ENCODE assay signal across 8 mouse cellular contexts in genomic region chr1:134494428-134495215, GRCm38 (mm10). TPM values are rescaled to one million over a fixed set of nuclear protein-coding genes. Genes with fewer than 3 reads are reported as not detected.
DNase-seq lines count a peak whose midpoint lies in the region; ATAC-seq and TF ChIP-seq lines count a peak whose summit lies in the region.

Gene Rabif (plus strand): TSS chr1:134494648.

- peak within 1 kb of the TSS; percentile 75 for H3K9ac ChIP-seq in heart, embryonic 12.5 days
- H3K9ac ChIP-seq in kidney, postnatal 0 days (ENCODE audit: low read depth, low read length) = peak within 1 kb of the TSS; percentile 72
- peak within 1 kb of the TSS; percentile 82 for H3K9ac ChIP-seq in liver, embryonic 11.5 days (ENCODE audit: low read depth, low read length)
- H3K9ac ChIP-seq in stomach, embryonic 14.5 days (replicated peaks; ENCODE audit: low read depth, low read length) = peak within 1 kb of the TSS; percentile 54

- H3K27ac ChIP-seq in heart, embryonic 12.5 days (ENCODE audit: poor library complexity, severe bottlenecking) = peak within 1 kb of the TSS; percentile 93
- H3K27ac ChIP-seq in kidney, postnatal 0 days = peak within 1 kb of the TSS; percentile 92
- peak within 1 kb of the TSS; percentile 94 for H3K27ac ChIP-seq in liver, embryonic 11.5 days (ENCODE audit: low read depth, low read length)
- peak within 1 kb of the TSS; percentile 92 for H3K27ac ChIP-seq in stomach, embryonic 14.5 days (ENCODE audit: low read length)

- H3K9me3 ChIP-seq in erythroblast, embryonic 14.5 days (ENCODE audit: control insufficient read depth, low read length) = peaks cover 7% of the 10 kb centered on the region
- no peaks in the 10 kb centered on the region for H3K9me3 ChIP-seq in heart, embryonic 12.5 days (replicated peaks)
- no peaks in the 10 kb centered on the region for H3K9me3 ChIP-seq in kidney, postnatal 0 days (replicated peaks; ENCODE audit: low read length)
- H3K9me3 ChIP-seq in liver, embryonic 11.5 days (ENCODE audit: control insufficient read depth, low read length) = no peaks in the 10 kb centered on the region
- no peaks in the 10 kb centered on the region for H3K9me3 ChIP-seq in stomach, embryonic 14.5 days (ENCODE audit: control insufficient read depth, low read depth, low read length)

- TF ChIP-seq POLR2A in brain, embryonic 14.5 days (IDR thresholded peaks at IDR 0.05; ENCODE audit: borderline replicate concordance, extremely low read depth, insufficient read depth, insufficient read length, poor library complexity, severe bottlenecking) = peak; percentile 72; the same call in 1 of the 2 replicates

- H3K4me2 ChIP-seq in heart, embryonic 12.5 days = peak within 1 kb of the TSS; percentile 75
- peak within 1 kb of the TSS; percentile 68 for H3K4me2 ChIP-seq in kidney, postnatal 0 days (ENCODE audit: low read length)
- peak within 1 kb of the TSS; percentile 81 for H3K4me2 ChIP-seq in liver, embryonic 11.5 days
- peak within 1 kb of the TSS; percentile 72 for H3K4me2 ChIP-seq in stomach, embryonic 14.5 days (replicated peaks; ENCODE audit: low read depth, low read length)

- H3K4me3 ChIP-seq in C2C12 (ENCODE audit: insufficient read depth, poor library complexity, severe bottlenecking) = peak within 1 kb of the TSS; percentile 76
- H3K4me3 ChIP-seq in erythroblast, embryonic 14.5 days (replicated peaks) = peak within 1 kb of the TSS; percentile 84
- H3K4me3 ChIP-seq in heart, embryonic 12.5 days = peak within 1 kb of the TSS; percentile 66
- H3K4me3 ChIP-seq in kidney, postnatal 0 days (replicated peaks; ENCODE audit: low read depth, low read length) = peak within 1 kb of the TSS; percentile 76
- peak within 1 kb of the TSS; percentile 82 for H3K4me3 ChIP-seq in liver, embryonic 11.5 days (ENCODE audit: low read depth, low read length)
- peak within 1 kb of the TSS; percentile 76 for H3K4me3 ChIP-seq in stomach, embryonic 14.5 days (ENCODE audit: low read depth, low read length)

- H3ac ChIP-seq in C2C12 (ENCODE audit: control insufficient read depth, insufficient read length, low read depth) = peak within 1 kb of the TSS; percentile 95

- H3K27me3 ChIP-seq in C2C12 (ENCODE audit: control insufficient read depth, insufficient read depth, insufficient read length) = no peaks in the 10 kb centered on the region
- H3K27me3 ChIP-seq in erythroblast, embryonic 14.5 days (ENCODE audit: control insufficient read depth) = no peaks in the 10 kb centered on the region
- H3K27me3 ChIP-seq in heart, embryonic 12.5 days (replicated peaks) = no peaks in the 10 kb centered on the region
- no peaks in the 10 kb centered on the region for H3K27me3 ChIP-seq in kidney, postnatal 0 days (ENCODE audit: insufficient read depth, low read length)
- H3K27me3 ChIP-seq in liver, embryonic 11.5 days (replicated peaks; ENCODE audit: control insufficient read depth, insufficient read depth, low read length) = no peaks in the 10 kb centered on the region
- H3K27me3 ChIP-seq in stomach, embryonic 14.5 days (ENCODE audit: control insufficient read depth, insufficient read depth, low read length) = no peaks in the 10 kb centered on the region

- peak; percentile 99 for DNase-seq in brain, embryonic 14.5 days (ENCODE audit: low read depth)
- DNase-seq in kidney, postnatal 0 days (ENCODE audit: low spot score) = peak; percentile 99
- peak; percentile 97 for DNase-seq in liver, embryonic 11.5 days (ENCODE audit: low spot score)
- peak; percentile 99 for DNase-seq in naive thymus-derived CD4-positive, alpha-beta T cell, adult 2 months (ENCODE audit: low read depth)

- H3K79me2 ChIP-seq in C2C12 (ENCODE audit: control insufficient read depth, insufficient read depth) = peaks cover 48% of the 10 kb centered on the region

- peak; percentile 98 for ATAC-seq in heart, embryonic 12.5 days (ENCODE audit: insufficient number of reproducible peaks, low FRiP score)
- ATAC-seq in kidney, postnatal 0 days (replicated peaks; ENCODE audit: low FRiP score, low read depth) = peak; percentile 98
- ATAC-seq in liver, embryonic 11.5 days (replicated peaks; ENCODE audit: low FRiP score) = peak; percentile 97
- peak; percentile 98 for ATAC-seq in stomach, embryonic 14.5 days (ENCODE audit: insufficient number of reproducible peaks, insufficient read depth, low FRiP score, low read depth)

- no peak for TF ChIP-seq CTCF in C2C12 (IDR thresholded peaks at IDR 0.05; ENCODE audit: control insufficient read depth, insufficient read depth, insufficient read length)
- peak; percentile 52; the same call in 1 of the 2 replicates for TF ChIP-seq CTCF in brain, embryonic 14.5 days (IDR thresholded peaks at IDR 0.05; ENCODE audit: borderline replicate concordance, extremely low read depth, insufficient read depth, insufficient read length)
- TF ChIP-seq CTCF in kidney, postnatal 0 days (IDR thresholded peaks at IDR 0.05; ENCODE audit: low read depth) = peak; percentile 68

- H3K79me3 ChIP-seq in C2C12 (ENCODE audit: low read depth) = peaks cover 23% of the 10 kb centered on the region

- H3K4me1 ChIP-seq in erythroblast, embryonic 14.5 days (ENCODE audit: control insufficient read depth) = peaks cover 55% of the 10 kb centered on the region
- H3K4me1 ChIP-seq in heart, embryonic 12.5 days (replicated peaks) = peaks cover 8% of the 10 kb centered on the region; the same call in 1 of the 2 replicates
- H3K4me1 ChIP-seq in kidney, postnatal 0 days (replicated peaks; ENCODE audit: insufficient read depth, low read length) = peaks cover 10% of the 10 kb centered on the region
- peaks cover 10% of the 10 kb centered on the region for H3K4me1 ChIP-seq in liver, embryonic 11.5 days (replicated peaks; ENCODE audit: control insufficient read depth, insufficient read depth, low read length)
- peaks cover 12% of the 10 kb centered on the region; the same call in 1 of the 2 replicates for H3K4me1 ChIP-seq in stomach, embryonic 14.5 days (ENCODE audit: control insufficient read depth, insufficient read depth, low read length)

- WGBS in heart, embryonic 12.5 days = under 1% methylated on average over 58 of the region's 58 CpGs
- WGBS in kidney, postnatal 0 days = under 1% methylated on average over 58 of the region's 58 CpGs
- WGBS in liver, embryonic 11.5 days = under 1% methylated on average over 57 of the region's 58 CpGs
- under 1% methylated on average over 58 of the region's 58 CpGs for WGBS in stomach, embryonic 14.5 days

- peaks cover 19% of the 10 kb centered on the region for H3K36me3 ChIP-seq in C2C12 (ENCODE audit: control insufficient read depth, insufficient read depth)
- H3K36me3 ChIP-seq in erythroblast, embryonic 14.5 days (ENCODE audit: control insufficient read depth) = peaks cover 61% of the 10 kb centered on the region
- H3K36me3 ChIP-seq in heart, embryonic 12.5 days = peaks cover 16% of the 10 kb centered on the region
- H3K36me3 ChIP-seq in kidney, postnatal 0 days (ENCODE audit: insufficient read depth, low read length) = peaks cover 10% of the 10 kb centered on the region; the same call in 1 of the 2 replicates
- H3K36me3 ChIP-seq in liver, embryonic 11.5 days (ENCODE audit: control insufficient read depth, insufficient read depth, low read length) = peaks cover 5% of the 10 kb centered on the region; the same call in 1 of the 2 replicates
- peaks cover 15% of the 10 kb centered on the region for H3K36me3 ChIP-seq in stomach, embryonic 14.5 days (ENCODE audit: control insufficient read depth, insufficient read depth, low read length)

TF ChIP-seq in C2C12, 6 proteins besides CTCF, POLR2A, EP300 and RAD21:
- TF ChIP-seq MYOD1 (IDR thresholded peaks at IDR 0.05; ENCODE audit: control insufficient read depth, insufficient read length, low read depth) (no peak), MYOG (IDR thresholded peaks at IDR 0.05; ENCODE audit: control insufficient read depth, extremely low read depth, insufficient read length) (no peak), MAX (IDR thresholded peaks at IDR 0.05) (peak; percentile 45), FOSL1 (IDR thresholded peaks at IDR 0.05; ENCODE audit: insufficient read depth, low read length, poor library complexity, severe bottlenecking) (no peak)

RNA-seq across cellular contexts. Expression of gene Rabif, which starts in this region (rescaled TPM):
- 15.6 TPM for polyA plus RNA-seq in C2C12 (2012; fragmentation: generic; extraction: Trizol)
- polyA plus RNA-seq in brain, embryonic 14.5 days (2012; rRNA removed) = 36.9 and 39.5 TPM in 2 replicates
- polyA plus RNA-seq in erythroblast, embryonic 14.5 days (2012) = 0.37 and 0.42 TPM in 2 replicates
- 32.2 and 32.8 TPM in 2 replicates for polyA plus RNA-seq in heart, embryonic 12.5 days (2016; fragmentation: Nextera tagmentation; extraction: Ambion mirVana)
- 33.8 and 38.7 TPM in 2 replicates for polyA plus RNA-seq in kidney, postnatal 0 days (2015; fragmentation: Nextera tagmentation; extraction: Ambion mirVana)
- polyA plus RNA-seq in liver, embryonic 11.5 days (2014; fragmentation: Nextera tagmentation; extraction: Ambion mirVana) = 35.3 and 37.6 TPM in 2 replicates
- polyA plus RNA-seq in stomach, embryonic 14.5 days (2014; fragmentation: Nextera tagmentation; extraction: Ambion mirVana) = 41.9 and 45.4 TPM in 2 replicates

Comparison
In these comparisons a context has a peak if more than half of its experiments do, and no peak if none do; other contexts are left out.
1. Peak in every context shown above with its lines: DNase-seq, ATAC-seq, H3K4me3 ChIP-seq and H3K27ac ChIP-seq.
2. RNA of gene Rabif (polyA plus RNA-seq): 41.9 to 45.4 TPM in stomach, embryonic 14.5 days, 36.9 to 39.5 TPM in brain, embryonic 14.5 days, 35.3 to 37.6 TPM in liver, embryonic 11.5 days, 33.8 to 38.7 TPM in kidney, postnatal 0 days, 32.2 to 32.8 TPM in heart, embryonic 12.5 days and 15.6 TPM in C2C12 (single experiment); 0.37 to 0.42 TPM in erythroblast, embryonic 14.5 days; every median in the first group is over 10 times any median in the second.